Mouse (Mus musculus) lung, postnatal 10 days (tissue): ENCODE results near the gene Tmem216.

ENCODE experiments used
- DNase-seq: peaks from one replicate; pipeline ENCODE4 v3.0.0; 2021

Gene Tmem216

GRCm38 (mm10) chr19:10555624-10556510 is at the start of gene Tmem216:
Tmem216 (minus strand) TSS chr19:10556238.
- peak; percentile 88 for DNase-seq

- DNase-seq, result peak; percentile 99
These were observed 49.4 kb upstream of the Tmem216 start, which contains the start of the genes Ddb1 and Tkfc for GRCm38 (mm10) chr19:10605293-10605900. Ddb1 (plus strand) TSS chr19:10605327. Tkfc (minus strand) TSS chr19:10605654.

- DNase-seq, result no peak
These were observed 48.5 kb upstream of the Tmem216 start for GRCm38 (mm10) chr19:10604534-10604933.

GRCm38 (mm10) chr19:10603660-10604523 is 47.9 kb upstream of the Tmem216 start:
- DNase-seq, result no peak

GRCm38 (mm10) chr19:10602787-10603186 is 46.7 kb upstream of the Tmem216 start:
- peak; percentile 95 for DNase-seq

GRCm38 (mm10) chr19:10602247-10602769 is 46.3 kb upstream of the Tmem216 start:
- no peak for DNase-seq

- no peak for DNase-seq
These were observed 43.6 kb upstream of the Tmem216 start for GRCm38 (mm10) chr19:10599648-10600047.

GRCm38 (mm10) chr19:10598188-10598587 is 42.1 kb upstream of the Tmem216 start:
- DNase-seq, result no peak

- no peak for DNase-seq
These were observed 35.8 kb upstream of the Tmem216 start for GRCm38 (mm10) chr19:10591659-10592377.

GRCm38 (mm10) chr19:10590301-10590700 is 34.3 kb upstream of the Tmem216 start:
- DNase-seq, result no peak

- no peak for DNase-seq
These were observed 33.3 kb upstream of the Tmem216 start for GRCm38 (mm10) chr19:10589127-10589857.

GRCm38 (mm10) chr19:10587231-10587630 is 31.2 kb upstream of the Tmem216 start:
- no peak for DNase-seq

- no peak for DNase-seq
These were observed 29.1 kb upstream of the Tmem216 start for GRCm38 (mm10) chr19:10585112-10585511.

- no peak for DNase-seq
These were observed 27.6 kb upstream of the Tmem216 start for GRCm38 (mm10) chr19:10583550-10584146.

- no peak for DNase-seq
These were observed 25.9 kb upstream of the Tmem216 start for GRCm38 (mm10) chr19:10581984-10582383.

- DNase-seq, result no peak
These were observed 24.7 kb upstream of the Tmem216 start for GRCm38 (mm10) chr19:10580761-10581160.

GRCm38 (mm10) chr19:10580102-10580501 is 24.1 kb upstream of the Tmem216 start:
- DNase-seq, result no peak

- peak; percentile 97 for DNase-seq
These were observed 20.9 kb upstream of the Tmem216 start, which contains the start of the genes Cyb561a3 and Tmem138 for GRCm38 (mm10) chr19:10576690-10577561. Cyb561a3 (plus strand) TSS chr19:10577172. Tmem138 (minus strand) TSS chr19:10577362.

GRCm38 (mm10) chr19:10569627-10570026 is 13.6 kb upstream of the Tmem216 start:
- DNase-seq, result no peak

- no peak for DNase-seq
These were observed 9.2 kb upstream of the Tmem216 start for GRCm38 (mm10) chr19:10565217-10565616.
